Mouse (Mus musculus): ENCODE results near the gene Dtnb.

GRCm38 (mm10) chr12:3695741-3696501, 123.7 kb downstream of the Dtnb start:
- TF ChIP-seq CTCF (IDR thresholded peaks at IDR 0.05; ENCODE audit: low read depth, low read length) (no peak), TAL1 (conservative IDR thresholded peaks at IDR 0.05; ENCODE audit: low read depth, low read length) (no peak), GATA1 (IDR thresholded peaks at IDR 0.05; ENCODE audit: borderline replicate concordance, low read length) (no peak), GATA2 (IDR thresholded peaks at IDR 0.05; ENCODE audit: borderline replicate concordance, low read depth, low read length) (no peak), POLR2AphosphoS5 (IDR thresholded peaks at IDR 0.05; ENCODE audit: insufficient replicate concordance, low read depth, low read length) (no peak)
